Mouse (Mus musculus) spleen, adult 2 months (tissue): ENCODE data around the gene Ap1b1. TPM values are rescaled to one million over a fixed set of nuclear protein-coding genes. Genes with fewer than 3 reads are reported as not detected.

Source experiments
- DNase-seq, 2 experiments: peaks; one replicate each; pipeline versions ENCODE4 v3.0.0 to v3.0.0-alpha.2; 2012 to 2021; ENCODE audit warnings: low spot score in 2 of 2, low read depth in 1 of 2
- H3K27ac ChIP-seq: fragments of 200-500 bp; 2 replicates; pipeline ENCODE4 v1.5.1; 2012; ENCODE audit warnings: low read length, inconsistent platforms; ENCODE audit not compliant: insufficient read depth
- H3K27me3 ChIP-seq: fragments of 200-500 bp; 2 replicates; pipeline ENCODE4 v1.6.1; 2012; ENCODE audit warnings: mild to moderate bottlenecking, moderate library complexity, low read length, inconsistent platforms; ENCODE audit not compliant: control insufficient read depth, insufficient read depth
- H3K36me3 ChIP-seq: fragments of 200-500 bp; 2 replicates; pipeline ENCODE4 v1.6.1; 2012; ENCODE audit warnings: mild to moderate bottlenecking, low read length, inconsistent platforms; ENCODE audit not compliant: control insufficient read depth, insufficient read depth
- H3K4me1 ChIP-seq: fragments of 200-500 bp; 2 replicates; pipeline ENCODE4 v1.6.1; 2011; ENCODE audit warnings: inconsistent platforms; ENCODE audit not compliant: control insufficient read depth, insufficient read depth, insufficient read length
- H3K4me3 ChIP-seq: fragments of 200-500 bp; 2 replicates; pipeline ENCODE4 v1.5.1; 2011; ENCODE audit warnings: mild to moderate bottlenecking, inconsistent platforms; ENCODE audit not compliant: insufficient read depth, insufficient read length; ENCODE audit errors: extremely low read depth
- CTCF ChIP-seq: fragments of 200-500 bp; IDR thresholded peaks from 2 replicates; pipeline ENCODE4 v1.5.1; 2011; ENCODE audit warnings: mild to moderate bottlenecking, inconsistent platforms; ENCODE audit not compliant: insufficient read depth, insufficient read length, insufficient replicate concordance; ENCODE audit errors: extremely low read depth
- POLR2A ChIP-seq: fragments of 200-500 bp; IDR thresholded peaks from 2 replicates; pipeline ENCODE4 v1.6.1; 2011; ENCODE audit warnings: low read depth, low read length, inconsistent platforms
- WGBS: fragments of 180-500 bp; shearing (Covaris S2); methylation state at CpG from one replicate; pipeline ENCODE4 v1.1.7; 2018; 5-methylcytosine and 5-hydroxymethylcytosine counted together
- polyA plus RNA-seq: library from polyadenylated mRNA; depleted of rRNA; stranded (reverse); fragments of >200 nt; gene quantifications from 2 replicates; pipeline ENCODE4 v1.2.3, GENCODE M21; 2012

Gene Ap1b1
- polyA plus RNA-seq, 1 experiment = 79.7 TPM

DNA sequence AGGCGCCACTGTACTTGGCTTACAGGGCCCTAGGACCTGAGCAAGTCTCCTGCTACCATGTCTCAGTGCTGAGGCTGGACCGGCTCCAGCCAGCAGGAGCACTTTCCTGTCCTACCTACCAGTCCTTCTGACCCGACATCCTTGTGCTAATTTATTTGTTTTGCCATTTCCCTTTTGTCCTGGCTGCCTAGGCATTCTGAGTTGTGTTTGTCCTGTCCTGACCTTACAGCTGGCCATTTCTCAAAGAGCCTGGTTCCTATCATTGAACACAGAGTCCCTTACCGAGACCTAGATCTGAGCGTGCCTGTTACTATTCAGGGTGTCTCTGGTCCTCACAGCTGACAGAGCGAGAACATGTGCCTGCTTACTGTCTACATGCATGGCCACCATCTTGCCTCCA, 68.2 kb downstream of the Ap1b1 start:
- TF ChIP-seq POLR2A (no peak), CTCF (no peak)
- Histone ChIP-seq H3K4me1 (peaks cover 13% of the 10 kb centered on the region), H3K4me3 (no peak overlapping the region), H3K27ac (no peak overlapping the region), H3K27me3 (no peaks in the 10 kb centered on the region), H3K36me3 (no peaks in the 10 kb centered on the region)
- DNase-seq = no peak
- 82% methylated on average over 6 of the region's 6 CpGs for whole genome bisulfite sequencing

DNA sequence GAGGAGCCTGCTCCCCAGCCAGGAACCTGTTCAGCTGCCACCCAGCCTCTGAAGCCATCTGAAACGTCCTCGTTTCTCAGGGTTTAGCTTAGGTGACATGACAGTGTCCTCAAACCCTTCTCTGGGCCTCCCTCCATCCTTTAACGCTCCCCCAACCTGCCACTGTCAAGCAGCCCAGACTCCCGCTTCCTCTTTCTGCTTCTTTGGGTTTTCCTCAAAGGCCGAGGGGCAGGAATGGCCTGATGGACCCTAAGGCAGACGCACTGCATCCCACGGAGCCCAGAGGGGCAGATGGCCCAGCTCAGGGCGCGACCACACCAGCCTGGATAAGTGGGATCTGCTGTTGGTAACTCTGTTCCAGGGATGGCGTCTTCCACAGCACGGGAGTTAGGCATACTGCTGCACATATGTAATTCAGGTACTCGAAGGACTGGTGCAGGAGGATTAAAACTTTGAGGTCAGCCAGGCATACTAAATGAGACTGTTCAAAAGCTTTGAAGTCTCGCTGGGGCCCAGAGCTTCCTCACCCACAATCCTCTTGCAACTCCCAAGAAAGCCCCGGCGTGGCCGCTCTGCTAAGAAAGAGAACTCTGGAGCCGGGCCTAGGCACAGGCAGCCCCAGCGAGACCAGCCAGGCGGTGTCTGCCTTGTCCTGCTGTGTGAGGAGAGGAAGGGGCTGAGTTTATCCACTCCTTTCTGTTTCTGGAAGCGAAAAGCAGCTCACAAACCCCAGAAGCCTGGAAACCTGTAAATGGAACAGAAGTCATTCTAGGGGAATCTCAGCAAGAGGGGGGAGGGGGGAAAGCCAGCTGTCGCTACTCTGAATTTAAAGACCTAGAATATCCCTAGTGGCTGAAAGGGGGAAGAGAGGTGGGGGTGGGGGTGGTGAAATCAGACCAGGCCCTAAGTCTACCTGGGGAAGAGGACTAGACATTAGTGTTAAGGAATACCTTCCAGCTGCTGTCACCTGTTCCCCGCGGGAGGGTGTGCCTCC, 69.6 kb downstream of the Ap1b1 start:
- no peak for TF ChIP-seq CTCF
- WGBS = 62% methylated on average over 23 of the region's 23 CpGs
- H3K27me3 ChIP-seq = peaks cover 5% of the 10 kb centered on the region

DNA sequence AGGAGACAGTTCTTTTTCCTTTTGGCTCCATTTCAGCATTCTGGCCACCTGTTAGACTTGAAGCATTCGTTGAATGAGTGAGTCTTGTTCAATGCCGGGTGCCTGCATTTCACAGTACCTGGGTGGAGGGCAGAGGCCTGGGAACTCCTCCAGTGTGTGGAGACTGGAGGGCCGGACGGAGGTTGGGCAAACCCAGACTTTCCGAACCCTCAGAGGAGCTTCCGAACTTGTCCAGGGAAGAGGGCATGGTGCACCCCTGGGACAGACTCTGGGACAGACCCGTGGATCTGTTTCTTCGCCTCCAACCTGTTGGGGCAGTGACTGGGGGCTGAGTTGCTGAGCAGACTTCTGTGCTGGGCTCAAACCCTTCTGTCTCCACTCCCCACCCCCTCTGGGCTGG, 70.4 kb downstream of the Ap1b1 start:
- TF ChIP-seq CTCF (no peak), POLR2A (no peak)
- peaks cover 12% of the 10 kb centered on the region for H3K27me3 ChIP-seq

More for the DNA sequence above, 69.6 kb downstream of the Ap1b1 start:
- Histone ChIP-seq H3K4me3 (no peak overlapping the region), H3K36me3 (no peaks in the 10 kb centered on the region), H3K27ac (no peak overlapping the region), H3K4me1 (peaks cover 18% of the 10 kb centered on the region)
- DNase-seq = no peak

DNA sequence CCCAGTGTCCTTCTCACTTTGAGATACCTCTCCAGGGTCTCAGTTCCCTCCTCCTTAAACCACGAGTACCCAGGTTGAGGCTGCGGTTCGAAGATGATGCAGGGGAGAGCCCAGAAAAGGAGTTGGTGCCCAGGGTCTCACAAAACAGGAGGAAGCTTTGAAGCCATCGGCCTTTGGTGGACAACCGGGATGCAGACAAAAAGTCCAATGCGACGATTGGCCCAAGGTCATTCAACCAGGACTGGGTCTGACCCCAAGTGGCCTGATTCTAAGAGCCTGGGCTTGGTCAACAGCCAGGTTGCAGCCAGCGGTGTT, 70.9 kb downstream of the Ap1b1 start:
- DNase-seq = no peak
- Histone ChIP-seq H3K27ac (no peak overlapping the region), H3K36me3 (no peaks in the 10 kb centered on the region), H3K27me3 (peaks cover 13% of the 10 kb centered on the region), H3K4me3 (peak overlapping the region; percentile 59; the same call in 1 of the 2 replicates), H3K4me1 (peaks cover 29% of the 10 kb centered on the region)
- no peak for TF ChIP-seq POLR2A
- no peak for TF ChIP-seq CTCF
- 38% methylated on average over 8 of the region's 8 CpGs for WGBS

More for the DNA sequence above, 70.4 kb downstream of the Ap1b1 start:
- no peak overlapping the region for H3K4me3 ChIP-seq
- peaks cover 26% of the 10 kb centered on the region for H3K4me1 ChIP-seq
- 87% methylated on average over 8 of the region's 8 CpGs for WGBS
- no peaks in the 10 kb centered on the region for H3K36me3 ChIP-seq
- DNase-seq = no peak
- H3K27ac ChIP-seq = no peak overlapping the region

DNA sequence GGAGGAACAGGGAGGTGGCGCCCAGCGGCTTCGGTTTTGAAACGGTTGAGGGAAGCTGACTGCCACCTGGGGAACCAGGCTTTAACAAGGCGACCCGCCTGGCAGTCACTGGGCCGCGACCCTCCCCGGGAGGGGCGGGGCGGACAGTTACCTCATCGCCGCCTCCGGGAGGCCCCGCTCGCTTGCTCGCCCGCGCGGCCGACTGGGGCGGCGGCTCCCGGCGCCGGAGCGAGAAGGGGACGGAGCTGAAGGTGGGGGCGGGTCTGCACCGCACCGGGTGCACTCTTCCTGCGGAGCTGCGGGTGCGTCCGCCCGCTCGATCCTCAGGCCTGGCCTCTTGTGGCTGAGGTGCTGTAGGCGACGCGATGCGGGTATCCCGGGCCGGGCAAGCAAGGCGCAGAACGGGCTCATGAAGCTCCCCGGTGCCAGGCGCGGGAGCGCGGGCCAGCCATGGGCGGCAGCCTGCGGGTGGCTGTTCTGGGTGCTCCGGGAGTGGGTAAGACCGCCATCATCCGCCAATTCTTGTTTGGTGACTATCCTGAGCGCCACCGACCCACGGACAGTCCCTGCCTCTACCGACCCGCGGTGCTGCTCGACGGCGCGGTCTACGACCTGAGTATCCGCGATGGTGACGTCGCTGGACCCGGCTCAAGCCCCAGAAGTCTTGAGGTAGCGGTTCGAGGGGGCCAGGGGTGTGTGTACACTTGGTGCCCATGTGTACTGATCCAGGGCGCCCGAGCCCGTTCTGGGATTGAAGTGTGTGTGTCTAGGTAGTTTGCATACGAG, 71.4 kb downstream of the Ap1b1 start, which contains the start of gene Rasl10a:
Rasl10a (plus strand) TSS at position 273 of the 786 bp plus-strand sequence.
- H3K36me3 ChIP-seq = no peaks in the 10 kb centered on the region
- peak within 1 kb of the TSS; percentile 59 for H3K4me3 ChIP-seq
- no peak within 1 kb of the TSS for H3K27ac ChIP-seq
- H3K4me1 ChIP-seq = peaks cover 29% of the 10 kb centered on the region
- TF ChIP-seq CTCF (no peak), POLR2A (no peak)
- peaks cover 13% of the 10 kb centered on the region for H3K27me3 ChIP-seq
- 1% methylated on average over 77 of the region's 77 CpGs for WGBS
- DNase-seq = peak in 1 of 2 experiments; percentile 73

DNA sequence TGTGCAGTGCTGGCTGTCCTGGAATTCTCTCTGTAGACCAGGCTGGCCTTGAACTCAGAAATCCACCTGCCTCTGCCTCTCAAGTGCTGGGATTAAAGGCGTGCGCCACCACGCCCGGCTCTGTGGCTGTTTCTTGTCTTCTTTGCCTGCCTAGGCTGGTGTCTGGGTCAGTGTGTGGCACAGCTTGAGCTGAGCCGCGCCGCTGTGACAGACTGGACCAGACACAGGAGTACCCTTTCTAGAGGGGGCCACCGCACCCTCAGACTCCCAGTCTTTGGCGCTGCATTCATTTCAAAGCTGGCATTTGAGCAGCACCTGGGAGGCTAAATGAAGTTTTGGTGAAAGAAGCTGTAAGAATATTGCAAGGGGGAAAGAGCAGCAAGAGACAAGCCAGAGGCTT, 72.2 kb downstream of the Ap1b1 start:
- no peak for DNase-seq
- peaks cover 29% of the 10 kb centered on the region for H3K4me1 ChIP-seq
- no peaks in the 10 kb centered on the region for H3K36me3 ChIP-seq
- WGBS = 53% methylated on average over 9 of the region's 9 CpGs
- H3K27ac ChIP-seq = no peak overlapping the region
- TF ChIP-seq CTCF = no peak
- TF ChIP-seq POLR2A = no peak
- peaks cover 13% of the 10 kb centered on the region for H3K27me3 ChIP-seq
- no peak overlapping the region; the same call in 1 of the 2 replicates for H3K4me3 ChIP-seq
